Mouse (Mus musculus): Measurements from ENCODE around the gene Morn5.

DNA sequence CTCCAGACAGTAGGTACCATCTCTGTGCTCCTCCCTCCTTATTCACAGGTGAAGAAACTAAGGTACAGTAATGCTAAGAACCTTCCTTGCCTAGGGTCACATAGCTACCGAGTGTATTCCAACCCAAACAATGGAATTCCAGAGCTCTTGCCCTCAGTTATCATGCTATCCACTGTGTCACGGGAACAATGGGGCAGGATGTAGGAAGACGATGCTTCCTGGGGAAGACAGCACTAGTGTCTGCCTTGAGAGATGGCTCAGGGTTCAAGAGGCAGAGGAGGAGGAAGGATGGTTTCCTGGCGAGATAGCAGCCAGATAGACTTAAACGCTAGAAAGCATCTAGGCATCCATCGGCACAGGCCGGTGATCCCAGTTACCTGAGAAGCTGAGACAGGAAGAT is 16.4 kb upstream of the Morn5 start:
- TF ChIP-seq CTCF (IDR thresholded peaks at IDR 0.05; ENCODE audit: control insufficient read depth, insufficient read depth, insufficient read length) (no peak), FOSL1 (IDR thresholded peaks at IDR 0.05; ENCODE audit: insufficient read depth, low read length, poor library complexity, severe bottlenecking) (no peak), MYOD1 (IDR thresholded peaks at IDR 0.05; ENCODE audit: control insufficient read depth, insufficient read length, low read depth) (no peak)

All from C2C12 (cell line).